In the genomic region with DNA sequence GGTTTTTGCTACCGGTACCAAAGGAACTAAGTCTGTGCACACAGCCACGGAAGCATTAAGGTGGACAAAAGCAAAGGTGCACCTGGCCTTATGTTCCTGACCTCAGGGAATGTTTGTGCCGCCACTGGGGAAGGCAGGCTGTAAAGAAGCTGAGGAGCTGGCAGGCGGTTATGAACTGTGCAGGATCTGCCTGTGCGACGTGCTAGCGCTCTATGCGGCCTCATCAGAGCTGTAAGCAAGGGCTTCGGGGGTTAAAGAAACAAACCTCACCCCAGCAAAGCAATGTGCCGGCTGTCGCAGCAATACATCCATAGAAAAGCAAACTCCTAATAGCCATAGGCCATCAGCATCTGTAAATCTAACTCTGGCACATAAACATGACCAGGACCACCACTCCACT, we compare ENCODE assay signal across 10 mouse cellular contexts.
"Had no signal": no experiment of that assay in that cellular context is flagged by ENCODE, and none has a peak within 500 bp of the region (broad histone marks: within the 10 kb centered on the region; RNA-seq: fewer than 3 reads in every experiment).

No protein-coding gene starts in this region.

- H3K4me3 ChIP-seq: liver, embryonic 13.5 days; myocyte; neural tube, embryonic 13.5 days; stomach, embryonic 15.5 days had no signal

- H3K4me1 ChIP-seq: stomach, embryonic 15.5 days had no signal

- H3K36me3 ChIP-seq: liver, embryonic 13.5 days; neural tube, embryonic 13.5 days; stomach, embryonic 15.5 days had no signal

- H3K27ac ChIP-seq: liver, embryonic 13.5 days; neural tube, embryonic 13.5 days; stomach, embryonic 15.5 days had no signal

- DNase-seq: kidney, adult 11 months; liver, embryonic 13.5 days; lung, adult 2 months; lung, postnatal 14 days; lung, postnatal 4 days; right cerebral cortex, postnatal 25 days; thymus, postnatal 25 days had no signal

- H3K27me3 ChIP-seq: liver, embryonic 13.5 days; neural tube, embryonic 13.5 days; stomach, embryonic 15.5 days had no signal

- H3K4me2 ChIP-seq: liver, embryonic 13.5 days; neural tube, embryonic 13.5 days; stomach, embryonic 15.5 days had no signal

- H3K9me3 ChIP-seq: liver, embryonic 13.5 days; neural tube, embryonic 13.5 days; stomach, embryonic 15.5 days had no signal

- H3K9ac ChIP-seq: liver, embryonic 13.5 days; neural tube, embryonic 13.5 days; stomach, embryonic 15.5 days had no signal
